Mouse (Mus musculus): Measurements from ENCODE around the gene Pgbd1.

DNA sequence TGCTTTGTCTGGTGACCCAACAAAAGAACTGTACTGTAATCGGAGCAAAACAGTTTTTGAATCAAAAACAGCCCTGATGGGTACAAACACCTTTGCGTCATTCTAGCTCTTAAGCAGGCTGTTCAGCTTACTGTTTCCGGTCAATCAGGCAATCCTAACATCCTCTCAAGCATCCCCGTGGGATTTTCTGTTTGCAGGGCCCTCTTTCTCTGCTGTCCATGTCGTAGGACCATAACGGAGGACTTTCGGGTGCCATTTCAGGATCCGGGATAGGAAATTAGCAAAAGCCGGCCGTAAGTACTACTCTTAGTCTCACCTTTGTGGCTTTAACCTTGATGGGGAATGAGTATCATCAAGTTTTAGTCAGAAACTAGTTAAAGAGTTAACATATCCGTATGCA, 33.5 kb downstream of the Pgbd1 start:
- TF ChIP-seq UBTF (IDR thresholded peaks at IDR 0.05; ENCODE audit: borderline replicate concordance, insufficient read depth, low read depth, low read length) (no peak), MAX (IDR thresholded peaks at IDR 0.05; ENCODE audit: low read length) (no peak), CTCF (IDR thresholded peaks at IDR 0.05 in 2 of 3, conservative IDR thresholded peaks at IDR 0.05 in 1 of 3; ENCODE audit: control insufficient read depth in 1 of 3, insufficient read depth in 1 of 3, low read depth in 2 of 3, low read length in 3 of 3, poor library complexity in 1 of 3, severe bottlenecking in 1 of 3) (no peak), EP300 (IDR thresholded peaks at IDR 0.05; ENCODE audit: low read depth in 1 of 2, low read length in 2 of 2) (no peak), HCFC1 (IDR thresholded peaks at IDR 0.05; ENCODE audit: low read depth, low read length) (no peak), GABPA (IDR thresholded peaks at IDR 0.05; ENCODE audit: low read depth, low read length) (no peak), NELFE (IDR thresholded peaks at IDR 0.05; ENCODE audit: low read depth, low read length) (no peak), ZMIZ1 (IDR thresholded peaks at IDR 0.05; ENCODE audit: low read depth, low read length) (no peak)
